Comparison of ENCODE assay signal across 8 mouse cellular contexts in the genomic region with DNA sequence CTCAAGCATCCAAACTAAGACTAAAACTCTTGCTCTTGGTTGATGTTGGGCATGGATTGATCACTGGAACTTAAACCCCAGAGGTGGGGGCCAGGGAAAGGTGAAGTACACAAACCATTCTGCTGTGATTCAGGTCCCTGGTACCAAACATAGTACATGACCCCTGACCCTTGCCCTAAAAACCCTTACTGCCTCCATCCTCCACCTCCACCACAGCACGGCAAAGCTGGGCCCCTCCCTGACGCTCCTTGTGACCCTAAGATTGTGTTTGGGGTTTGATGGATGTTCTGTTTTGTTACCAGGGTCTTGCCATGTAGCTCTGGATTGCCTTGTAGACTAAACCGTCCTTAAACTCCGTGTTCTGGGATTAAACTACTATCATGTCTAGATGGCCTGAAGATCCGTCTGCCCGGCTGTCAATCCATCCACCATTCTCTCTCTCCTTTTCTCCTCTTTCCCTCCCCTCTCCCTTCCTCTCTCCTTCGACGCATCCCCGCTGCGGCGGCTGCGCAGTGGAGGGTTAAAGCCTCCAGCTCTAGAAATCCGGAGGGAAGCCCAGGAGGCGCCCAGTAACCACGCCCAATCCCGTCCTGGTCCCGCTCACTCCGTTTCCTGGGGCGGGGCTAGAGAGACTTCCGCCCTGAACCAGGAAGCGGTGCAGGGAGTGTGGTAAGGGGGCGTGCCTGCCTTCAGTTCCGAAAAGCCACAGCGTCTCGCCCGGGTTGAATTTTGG. TPM values are rescaled to one million over a fixed set of nuclear protein-coding genes. Genes with fewer than 3 reads are reported as not detected.
DNase-seq lines count a peak whose midpoint lies in the region; ATAC-seq and TF ChIP-seq lines count a peak whose summit lies in the region.

Gene Armc7, plus strand, starts transcription at position 643 of the 733 bp plus-strand sequence.

- peak within 1 kb of the TSS; percentile 98 for H3K4me2 ChIP-seq in heart, embryonic 11.5 days
- H3K4me2 ChIP-seq in kidney, embryonic 16.5 days (replicated peaks; ENCODE audit: low read depth, low read length): peak within 1 kb of the TSS; percentile 94
- H3K4me2 ChIP-seq in myocyte (ENCODE audit: low read depth): peak within 1 kb of the TSS; percentile 95

- ATAC-seq in heart, embryonic 11.5 days (replicated peaks; ENCODE audit: insufficient number of reproducible peaks, low FRiP score, low TSS enrichment): peak; percentile 92
- ATAC-seq in kidney, embryonic 16.5 days (ENCODE audit: low FRiP score, low TSS enrichment): peak; percentile 98

- peaks cover 11% of the 10 kb centered on the region; the same call in 1 of the 2 replicates for H3K79me2 ChIP-seq in liver, adult 2 months (ENCODE audit: control insufficient read depth, insufficient read depth, low read length)
- no peaks in the 10 kb centered on the region for H3K79me2 ChIP-seq in myocyte (ENCODE audit: control insufficient read depth, insufficient read depth)

- H3K27me3 ChIP-seq in heart, embryonic 11.5 days (ENCODE audit: control insufficient read depth, insufficient read depth, low read length): no peaks in the 10 kb centered on the region
- no peaks in the 10 kb centered on the region for H3K27me3 ChIP-seq in kidney, embryonic 16.5 days (ENCODE audit: insufficient read depth, low read length)
- no peaks in the 10 kb centered on the region for H3K27me3 ChIP-seq in liver, adult 2 months (ENCODE audit: control insufficient read depth, insufficient read depth, low read length)
- no peaks in the 10 kb centered on the region for H3K27me3 ChIP-seq in myocyte (ENCODE audit: control insufficient read depth, insufficient read depth, insufficient read length)
- no peaks in the 10 kb centered on the region for H3K27me3 ChIP-seq in splenic B cell, adult 2 months (ENCODE audit: control insufficient read depth, insufficient read depth, low read length, poor library complexity, severe bottlenecking)

- 0 out of 2 replicates have a peak, but pooled peaks have one; percentile 0 for TF ChIP-seq POLR2A in bone marrow macrophage, adult 2 months (IDR thresholded peaks at IDR 0.05; ENCODE audit: borderline replicate concordance, low read depth, low read length)
- TF ChIP-seq POLR2A in embryonic fibroblast, embryonic 13.5 days (IDR thresholded peaks at IDR 0.05; ENCODE audit: low read depth, low read length): peak; percentile 94
- no peak for TF ChIP-seq POLR2A in liver, adult 2 months (IDR thresholded peaks at IDR 0.05; ENCODE audit: extremely low read depth, insufficient read depth, low read length)
- peak; percentile 49 for TF ChIP-seq POLR2A in myocyte (IDR thresholded peaks at IDR 0.05; ENCODE audit: insufficient read length, low read depth)

- H3ac ChIP-seq in myocyte (ENCODE audit: control insufficient read depth, insufficient read length): peak within 1 kb of the TSS; percentile 29

- H3K36me3 ChIP-seq in heart, embryonic 11.5 days (ENCODE audit: control insufficient read depth, insufficient read depth, low read length): no peaks in the 10 kb centered on the region; the same call in 1 of the 2 replicates
- H3K36me3 ChIP-seq in kidney, embryonic 16.5 days (ENCODE audit: insufficient read depth, low read length): peaks cover 5% of the 10 kb centered on the region; the same call in 1 of the 2 replicates
- H3K36me3 ChIP-seq in liver, adult 2 months (ENCODE audit: control insufficient read depth, insufficient read depth, low read length): no peaks in the 10 kb centered on the region
- peaks cover 4% of the 10 kb centered on the region for H3K36me3 ChIP-seq in myocyte (ENCODE audit: control insufficient read depth, insufficient read depth)
- H3K36me3 ChIP-seq in splenic B cell, adult 2 months (ENCODE audit: control insufficient read depth, insufficient read depth, low read length, poor library complexity, severe bottlenecking): no peaks in the 10 kb centered on the region

- H3K4me1 ChIP-seq in bone marrow macrophage, adult 2 months (ENCODE audit: control insufficient read depth, insufficient read depth, low read length): peaks cover 26% of the 10 kb centered on the region
- H3K4me1 ChIP-seq in embryonic fibroblast, embryonic 13.5 days (ENCODE audit: control insufficient read depth, insufficient read depth, low read length): peaks cover 2% of the 10 kb centered on the region; the same call in 1 of the 2 replicates
- peaks cover 31% of the 10 kb centered on the region for H3K4me1 ChIP-seq in heart, embryonic 11.5 days (ENCODE audit: control insufficient read depth, insufficient read depth, low read length)
- H3K4me1 ChIP-seq in kidney, embryonic 16.5 days (ENCODE audit: insufficient read depth, low read length): peaks cover 39% of the 10 kb centered on the region
- peaks cover 16% of the 10 kb centered on the region for H3K4me1 ChIP-seq in liver, adult 2 months (ENCODE audit: control insufficient read depth, insufficient read depth, low read length)

- H3K27ac ChIP-seq in bone marrow macrophage, adult 2 months (ENCODE audit: insufficient read depth, low read depth, low read length): peak within 1 kb of the TSS; percentile 74
- peak within 1 kb of the TSS; percentile 36 for H3K27ac ChIP-seq in embryonic fibroblast, embryonic 13.5 days (ENCODE audit: insufficient read depth, low read length)
- peak within 1 kb of the TSS; percentile 84 for H3K27ac ChIP-seq in heart, embryonic 11.5 days (ENCODE audit: low read depth, low read length)
- peak within 1 kb of the TSS; percentile 84 for H3K27ac ChIP-seq in kidney, embryonic 16.5 days (ENCODE audit: low read length)
- H3K27ac ChIP-seq in liver, adult 2 months (replicated peaks; ENCODE audit: insufficient read depth, low read depth, low read length): peak within 1 kb of the TSS; percentile 70

- H3K9me3 ChIP-seq in heart, embryonic 11.5 days (replicated peaks; ENCODE audit: control insufficient read depth, low read length): no peaks in the 10 kb centered on the region
- H3K9me3 ChIP-seq in kidney, embryonic 16.5 days (ENCODE audit: low read length): no peaks in the 10 kb centered on the region

- WGBS in heart, embryonic 11.5 days (ENCODE audit: insufficient replicate concordance): 1% methylated on average over 26 of the region's 26 CpGs
- 1% methylated on average over 26 of the region's 26 CpGs for WGBS in kidney, embryonic 16.5 days
- under 1% methylated on average over 26 of the region's 26 CpGs for WGBS in liver, adult 2 months

- H3K4me3 ChIP-seq in bone marrow macrophage, adult 2 months (ENCODE audit: insufficient read depth, low read length): peak within 1 kb of the TSS; percentile 80
- peak within 1 kb of the TSS; percentile 87 for H3K4me3 ChIP-seq in embryonic fibroblast, embryonic 13.5 days (ENCODE audit: insufficient read depth, low read length)
- peak within 1 kb of the TSS; percentile 92 for H3K4me3 ChIP-seq in heart, embryonic 11.5 days (ENCODE audit: low read depth, low read length)
- H3K4me3 ChIP-seq in kidney, embryonic 16.5 days (ENCODE audit: low read length): peak within 1 kb of the TSS; percentile 96
- peak within 1 kb of the TSS; percentile 95 for H3K4me3 ChIP-seq in liver, adult 2 months (ENCODE audit: insufficient read depth, low read depth, low read length)
- H3K4me3 ChIP-seq in myocyte: peak within 1 kb of the TSS; percentile 73

- DNase-seq in A20 (ENCODE audit: low read depth, low spot score): peak; percentile 93
- peak; percentile 82 for DNase-seq in liver, adult 2 months (ENCODE audit: extremely low read depth, low read depth, low spot score)
- peak; percentile 87 for DNase-seq in splenic B cell, adult 2 months (ENCODE audit: low read depth, low spot score)

- no peak for TF ChIP-seq CTCF in bone marrow macrophage, adult 2 months (IDR thresholded peaks at IDR 0.05; ENCODE audit: low read depth, low read length)
- no peak for TF ChIP-seq CTCF in embryonic fibroblast, embryonic 13.5 days (IDR thresholded peaks at IDR 0.05; ENCODE audit: borderline replicate concordance, insufficient read depth, low read length)
- no peak for TF ChIP-seq CTCF in liver, adult 2 months (IDR thresholded peaks at IDR 0.05; ENCODE audit: low read depth, low read length)

- peak within 1 kb of the TSS; percentile 87 for H3K9ac ChIP-seq in heart, embryonic 11.5 days (ENCODE audit: low read depth, low read length)
- peak within 1 kb of the TSS; percentile 78 for H3K9ac ChIP-seq in kidney, embryonic 16.5 days (replicated peaks; ENCODE audit: low read length)
- H3K9ac ChIP-seq in liver, adult 2 months (ENCODE audit: low read depth, low read length): peak within 1 kb of the TSS; percentile 82

TF ChIP-seq in myocyte, 11 proteins besides CTCF, POLR2A, EP300 and RAD21:
- TF ChIP-seq MYOG (IDR thresholded peaks at IDR 0.05; ENCODE audit: control insufficient read depth in 1 of 3, insufficient read depth in 1 of 3, insufficient read length in 2 of 3, low read depth in 2 of 3) (no peak), SRF (IDR thresholded peaks at IDR 0.05; ENCODE audit: control insufficient read depth, insufficient read length, low read depth) (no peak), POLR2AphosphoS2 (IDR thresholded peaks at IDR 0.05; ENCODE audit: insufficient read length, low read depth) (peak; percentile 43)

RNA-seq across cellular contexts. Expression of gene Armc7, which starts in this region (rescaled TPM):
- polyA plus RNA-seq in bone marrow macrophage, adult 2 months (2012; ENCODE audit: insufficient read depth, insufficient read length, missing spikeins): 31.1 and 35.2 TPM in 2 replicates
- polyA plus RNA-seq in embryonic fibroblast, embryonic 13.5 days (2011; ENCODE audit: insufficient read length, low read depth, missing spikeins): 7.1 and 8.2 TPM in 2 replicates
- 5.1 and 5.7 TPM in 2 replicates for polyA plus RNA-seq in heart, embryonic 11.5 days (2014; fragmentation: Nextera tagmentation; extraction: Ambion mirVana)
- 9.0 and 10.5 TPM in 2 replicates for polyA plus RNA-seq in kidney, embryonic 16.5 days (2015; fragmentation: Nextera tagmentation; extraction: Ambion mirVana)
- 1.6 and 1.7 TPM in 2 replicates for total RNA-seq in liver, adult 2 months (2014; rRNA removed)
- 3.2 and 4.0 TPM in 2 replicates for polyA plus RNA-seq in liver, adult 2 months (2012; rRNA removed)
- 6.2 TPM for polyA plus RNA-seq in myocyte (2012; fragmentation: generic; extraction: Trizol)

Comparison
In these comparisons a context has a peak if more than half of its experiments do, and no peak if none do; other contexts are left out.
1. Peak in every context shown above with its lines: DNase-seq, ATAC-seq, H3K4me3 ChIP-seq and H3K27ac ChIP-seq.